Mouse (Mus musculus): ENCODE measurements around the gene Fxyd1. TPM values are rescaled to one million over a fixed set of nuclear protein-coding genes. Genes with fewer than 3 reads are reported as not detected.

Fxyd1 gene
- 320 TPM for polyA plus RNA-seq (2014; fragmentation: Illumina TruSeq; extraction: RNeasy Lipid Tissue Mini Kit (QIAGEN cat#74804); ENCODE audit: insufficient read depth, low read depth, low replicate concordance)

DNA sequence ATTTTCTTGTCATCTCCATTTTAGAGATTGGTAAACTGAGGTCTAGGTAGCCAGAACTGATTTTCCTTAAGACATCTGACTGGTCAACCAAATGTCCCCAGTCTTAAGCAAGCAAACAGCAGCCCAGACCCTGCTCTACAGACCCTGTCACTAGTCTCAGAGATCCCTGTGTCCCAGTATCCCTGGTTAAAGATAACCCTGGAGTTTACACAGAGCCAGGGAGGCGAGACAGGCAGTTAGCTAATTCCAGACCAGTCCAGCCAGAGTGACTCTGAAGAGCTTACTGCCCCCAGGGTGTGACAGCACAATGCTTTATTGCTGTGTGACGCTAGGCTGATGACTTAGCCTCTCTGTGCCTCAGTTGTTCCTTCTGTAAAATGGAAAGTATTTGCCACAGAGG, at the start of gene Fxyd1:
Fxyd1 (minus strand) TSS at position 129 of the 400 bp plus-strand sequence.

DNA sequence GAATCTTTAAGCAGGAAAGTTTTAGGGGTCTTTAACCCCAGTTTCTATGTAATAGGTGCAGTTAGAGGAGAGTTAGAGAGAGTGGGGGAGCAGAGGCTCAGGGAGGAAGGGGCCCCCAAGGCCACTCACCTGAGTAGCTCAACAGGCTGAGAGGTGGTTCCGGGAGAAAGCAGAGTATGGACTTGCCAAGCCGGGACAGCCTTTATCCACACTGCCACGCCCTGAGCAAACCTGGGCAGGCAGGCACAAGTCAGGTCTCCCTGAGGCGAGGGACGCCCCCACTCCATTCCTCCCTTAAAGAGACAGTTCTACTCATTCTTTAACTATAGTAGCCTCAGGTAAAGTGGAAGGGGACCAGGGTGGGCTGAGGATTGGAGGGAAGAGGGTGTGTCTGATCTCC, 19.5 kb upstream of the Fxyd1 start, which contains the start of gene Fxyd3:
Fxyd3 (minus strand) TSS at position 213 of the 400 bp plus-strand sequence.

DNA sequence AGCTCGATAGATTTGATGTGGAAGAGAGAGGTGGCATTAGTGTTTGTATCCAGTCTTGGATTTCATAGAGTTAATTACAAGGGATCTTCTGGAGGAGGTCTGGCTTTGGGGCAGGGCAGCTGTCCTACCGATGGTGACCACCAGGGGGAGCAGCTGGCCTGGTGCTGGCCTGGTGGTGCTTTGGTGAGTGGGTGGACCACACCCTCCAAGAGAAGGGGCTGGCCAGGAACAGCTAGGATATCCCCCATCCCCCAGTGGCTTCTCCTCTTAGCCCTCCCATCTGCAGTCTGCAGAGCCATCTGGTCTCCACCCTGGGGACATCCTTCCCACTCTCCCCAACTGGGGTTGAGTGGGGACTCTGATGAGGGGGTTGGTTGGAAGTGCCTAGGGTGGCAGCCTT, 2.1 kb upstream of the Fxyd1 start, which contains the start of gene Lgi4:
Lgi4 (plus strand) TSS at position 235 of the 400 bp plus-strand sequence.

DNA sequence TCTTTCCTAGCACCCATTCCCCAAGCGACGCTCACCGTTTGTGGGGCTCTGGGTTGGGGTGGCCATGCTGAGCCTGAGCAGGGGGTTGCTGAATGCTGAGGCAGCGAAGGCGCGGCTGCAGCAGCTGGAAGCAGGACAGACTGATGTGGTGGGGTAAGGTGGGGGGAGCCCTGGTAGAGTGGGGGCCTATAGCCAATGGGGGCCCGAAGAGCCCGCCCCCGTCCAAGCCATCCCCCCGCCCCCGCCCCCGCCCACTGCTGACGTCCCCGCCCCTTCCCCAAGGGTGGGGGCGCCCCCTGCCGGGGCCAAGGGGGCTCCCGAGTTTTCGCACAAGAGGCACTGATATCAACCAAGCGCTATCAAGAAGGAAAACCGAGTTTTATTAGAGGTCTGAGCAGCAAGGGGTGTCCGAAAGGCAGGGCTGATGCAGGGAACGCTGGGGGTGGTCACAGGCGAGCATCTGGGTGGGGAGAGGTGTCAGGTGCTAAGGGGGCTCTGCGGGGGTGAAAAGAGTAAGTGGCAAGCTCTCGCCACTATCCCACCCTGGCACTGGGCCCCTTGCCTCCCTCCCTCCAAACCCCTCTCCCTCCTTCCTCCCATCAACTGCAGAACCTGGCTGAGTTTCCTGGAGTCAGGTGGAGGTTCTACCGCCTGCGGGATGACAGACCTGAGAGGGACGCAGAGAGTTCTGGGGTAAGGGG, 5.5 kb downstream of the Fxyd1 start, which contains the start of gene Fxyd7:
Fxyd7 (minus strand) TSS at position 147 of the 701 bp plus-strand sequence.

DNA sequence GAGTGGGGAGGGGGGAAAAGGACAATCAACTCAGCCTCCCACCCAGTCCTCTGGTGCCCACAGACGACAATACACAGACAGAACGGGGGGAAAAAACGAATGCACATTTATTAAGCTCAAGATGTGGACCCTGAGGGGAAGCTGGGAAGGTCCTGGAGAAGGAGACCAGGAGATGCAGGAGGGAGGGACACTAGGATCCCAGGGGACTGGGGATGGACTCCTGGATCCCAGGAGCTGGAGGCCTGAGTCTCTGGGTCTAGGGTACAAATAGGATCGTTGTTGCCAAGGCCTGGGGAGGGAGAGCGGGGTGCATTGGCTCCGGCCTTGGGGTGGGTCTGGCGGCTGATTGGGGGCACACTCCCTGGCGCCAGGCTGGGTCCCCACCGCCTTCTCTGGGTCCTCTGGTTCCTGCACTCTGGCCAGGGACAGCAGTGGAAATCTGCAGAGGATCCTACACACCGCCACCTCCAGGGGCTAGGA, 14.5 kb downstream of the Fxyd1 start, which contains the start of gene Fxyd5:
Fxyd5 (minus strand) TSS at position 51 of the 480 bp plus-strand sequence.

Other genes starting within 250 kb of the Fxyd1 start
- gene Ffar2, start 233.4 kb downstream of the Fxyd1 start, polyA plus RNA-seq (2014; fragmentation: Illumina TruSeq; extraction: RNeasy Lipid Tissue Mini Kit (QIAGEN cat#74804); ENCODE audit: insufficient read depth, low read depth, low replicate concordance), result 1.6 TPM
- gene Ffar3, start 201.0 kb downstream of the Fxyd1 start, polyA plus RNA-seq (2014; fragmentation: Illumina TruSeq; extraction: RNeasy Lipid Tissue Mini Kit (QIAGEN cat#74804); ENCODE audit: insufficient read depth, low read depth, low replicate concordance), result not detected
- gene Ffar1, start 195.6 kb downstream of the Fxyd1 start, polyA plus RNA-seq (2014; fragmentation: Illumina TruSeq; extraction: RNeasy Lipid Tissue Mini Kit (QIAGEN cat#74804); ENCODE audit: insufficient read depth, low read depth, low replicate concordance), result 0.51 TPM
- gene Cd22, start 176.9 kb downstream of the Fxyd1 start, polyA plus RNA-seq (2014; fragmentation: Illumina TruSeq; extraction: RNeasy Lipid Tissue Mini Kit (QIAGEN cat#74804); ENCODE audit: insufficient read depth, low read depth, low replicate concordance), result 9.9 TPM
- gene Mag, start 142.3 kb downstream of the Fxyd1 start, polyA plus RNA-seq (2014; fragmentation: Illumina TruSeq; extraction: RNeasy Lipid Tissue Mini Kit (QIAGEN cat#74804); ENCODE audit: insufficient read depth, low read depth, low replicate concordance), result 1.6 TPM
- 0.86 TPM for gene Hamp2, start 132.5 kb downstream of the Fxyd1 start, polyA plus RNA-seq (2014; fragmentation: Illumina TruSeq; extraction: RNeasy Lipid Tissue Mini Kit (QIAGEN cat#74804); ENCODE audit: insufficient read depth, low read depth, low replicate concordance)
- 32.5 TPM for gene Hamp, start 113.2 kb downstream of the Fxyd1 start, polyA plus RNA-seq (2014; fragmentation: Illumina TruSeq; extraction: RNeasy Lipid Tissue Mini Kit (QIAGEN cat#74804); ENCODE audit: insufficient read depth, low read depth, low replicate concordance)
- 69.5 TPM for gene Usf2, start 100.4 kb downstream of the Fxyd1 start, polyA plus RNA-seq (2014; fragmentation: Illumina TruSeq; extraction: RNeasy Lipid Tissue Mini Kit (QIAGEN cat#74804); ENCODE audit: insufficient read depth, low read depth, low replicate concordance)
- 37.2 TPM for gene Lsr, start 83.7 kb downstream of the Fxyd1 start, polyA plus RNA-seq (2014; fragmentation: Illumina TruSeq; extraction: RNeasy Lipid Tissue Mini Kit (QIAGEN cat#74804); ENCODE audit: insufficient read depth, low read depth, low replicate concordance)
- 5.7 TPM for gene Fam187b, start 83.4 kb downstream of the Fxyd1 start, polyA plus RNA-seq (2014; fragmentation: Illumina TruSeq; extraction: RNeasy Lipid Tissue Mini Kit (QIAGEN cat#74804); ENCODE audit: insufficient read depth, low read depth, low replicate concordance)
- gene Fxyd5, start 14.7 kb downstream of the Fxyd1 start, polyA plus RNA-seq (2014; fragmentation: Illumina TruSeq; extraction: RNeasy Lipid Tissue Mini Kit (QIAGEN cat#74804); ENCODE audit: insufficient read depth, low read depth, low replicate concordance), result 231 TPM
- gene Fxyd7, start 5.7 kb downstream of the Fxyd1 start, polyA plus RNA-seq (2014; fragmentation: Illumina TruSeq; extraction: RNeasy Lipid Tissue Mini Kit (QIAGEN cat#74804); ENCODE audit: insufficient read depth, low read depth, low replicate concordance), result 3.1 TPM
- gene Lgi4, start 2.1 kb upstream of the Fxyd1 start, polyA plus RNA-seq (2014; fragmentation: Illumina TruSeq; extraction: RNeasy Lipid Tissue Mini Kit (QIAGEN cat#74804); ENCODE audit: insufficient read depth, low read depth, low replicate concordance), result 2.3 TPM
- 50.6 TPM for gene Fxyd3, start 19.5 kb upstream of the Fxyd1 start, polyA plus RNA-seq (2014; fragmentation: Illumina TruSeq; extraction: RNeasy Lipid Tissue Mini Kit (QIAGEN cat#74804); ENCODE audit: insufficient read depth, low read depth, low replicate concordance)
- 10.6 TPM for gene Hpn, start 58.1 kb upstream of the Fxyd1 start, polyA plus RNA-seq (2014; fragmentation: Illumina TruSeq; extraction: RNeasy Lipid Tissue Mini Kit (QIAGEN cat#74804); ENCODE audit: insufficient read depth, low read depth, low replicate concordance)
- gene Scn1b, start 69.8 kb upstream of the Fxyd1 start, polyA plus RNA-seq (2014; fragmentation: Illumina TruSeq; extraction: RNeasy Lipid Tissue Mini Kit (QIAGEN cat#74804); ENCODE audit: insufficient read depth, low read depth, low replicate concordance), result 9.8 TPM
- gene Gramd1a, start 98.7 kb upstream of the Fxyd1 start, polyA plus RNA-seq (2014; fragmentation: Illumina TruSeq; extraction: RNeasy Lipid Tissue Mini Kit (QIAGEN cat#74804); ENCODE audit: insufficient read depth, low read depth, low replicate concordance), result 43.1 TPM
- not detected for gene Scgb2b2, start 233.3 kb upstream of the Fxyd1 start, polyA plus RNA-seq (2014; fragmentation: Illumina TruSeq; extraction: RNeasy Lipid Tissue Mini Kit (QIAGEN cat#74804); ENCODE audit: insufficient read depth, low read depth, low replicate concordance)
- gene Scgb1b2, start 234.6 kb upstream of the Fxyd1 start, polyA plus RNA-seq (2014; fragmentation: Illumina TruSeq; extraction: RNeasy Lipid Tissue Mini Kit (QIAGEN cat#74804); ENCODE audit: insufficient read depth, low read depth, low replicate concordance), result not detected